Mouse (Mus musculus): ENCODE data around the gene Mtx2. TPM values are rescaled to one million over a fixed set of nuclear protein-coding genes. Genes with fewer than 3 reads are reported as not detected.
A peak's percentile ranks its signal among the peaks of the same experiment; 100 is the strongest.

Mtx2 gene
- polyA plus RNA-seq, 1 experiment from 2014 or later = 128 TPM

- Histone ChIP-seq H3K27ac (no peak overlapping the region), H3K4me1 (peaks cover 40% of the 10 kb centered on the region), H3K27me3 (ENCODE audit: low read depth, poor library complexity, severe bottlenecking) (no peaks in the 10 kb centered on the region), H3K9me3 (replicated peaks) (no peaks in the 10 kb centered on the region), H3K36me3 (no peaks in the 10 kb centered on the region), H3K4me3 (no peak overlapping the region)
- WGBS = 75% methylated on average over 9 of the region's 9 CpGs
- no peak for DNase-seq (ENCODE audit: low spot score)
Measured at GRCm38 (mm10) chr2:74884357-74884756, 58.8 kb downstream of the Mtx2 start.

GRCm38 (mm10) chr2:74891868-74892267, 66.3 kb downstream of the Mtx2 start:
- H3K27ac ChIP-seq = no peak overlapping the region
- no peak overlapping the region for H3K4me3 ChIP-seq
- 87% methylated on average over 5 of the region's 5 CpGs for WGBS
- H3K9me3 ChIP-seq (replicated peaks) = no peaks in the 10 kb centered on the region
- no peaks in the 10 kb centered on the region for H3K27me3 ChIP-seq (ENCODE audit: low read depth, poor library complexity, severe bottlenecking)
- no peak for DNase-seq (ENCODE audit: low spot score)
- H3K36me3 ChIP-seq = no peaks in the 10 kb centered on the region
- peaks cover 15% of the 10 kb centered on the region for H3K4me1 ChIP-seq

- Histone ChIP-seq H3K4me1 (peaks cover 13% of the 10 kb centered on the region), H3K27ac (no peak overlapping the region), H3K9me3 (replicated peaks) (no peaks in the 10 kb centered on the region), H3K4me3 (no peak overlapping the region), H3K27me3 (ENCODE audit: low read depth, poor library complexity, severe bottlenecking) (no peaks in the 10 kb centered on the region), H3K36me3 (no peaks in the 10 kb centered on the region)
- 87% methylated on average over 7 of the region's 7 CpGs for WGBS
- no peak for DNase-seq (ENCODE audit: low spot score)
Measured at GRCm38 (mm10) chr2:74892881-74893615, 67.4 kb downstream of the Mtx2 start.

- Histone ChIP-seq H3K4me1 (peaks cover 13% of the 10 kb centered on the region), H3K36me3 (no peaks in the 10 kb centered on the region), H3K27me3 (ENCODE audit: low read depth, poor library complexity, severe bottlenecking) (no peaks in the 10 kb centered on the region), H3K4me3 (no peak overlapping the region), H3K9me3 (replicated peaks) (no peaks in the 10 kb centered on the region), H3K27ac (peak overlapping the region; percentile 28; the same call in 1 of the 2 replicates)
- 47% methylated on average over 2 of the region's 2 CpGs for WGBS
- no peak for DNase-seq (ENCODE audit: low spot score)
Measured at GRCm38 (mm10) chr2:74894061-74894460, 68.5 kb downstream of the Mtx2 start.

- Histone ChIP-seq H3K27me3 (ENCODE audit: low read depth, poor library complexity, severe bottlenecking) (no peaks in the 10 kb centered on the region), H3K27ac (no peak overlapping the region), H3K36me3 (no peaks in the 10 kb centered on the region), H3K4me1 (peaks cover 11% of the 10 kb centered on the region), H3K4me3 (no peak overlapping the region), H3K9me3 (replicated peaks) (no peaks in the 10 kb centered on the region)
- WGBS = 10% methylated on average over 5 of the region's 5 CpGs
- no peak for DNase-seq (ENCODE audit: low spot score)
Measured at GRCm38 (mm10) chr2:74899973-74900372, 74.4 kb downstream of the Mtx2 start.

- no peaks in the 10 kb centered on the region for H3K9me3 ChIP-seq (replicated peaks)
- H3K4me1 ChIP-seq = peaks cover 11% of the 10 kb centered on the region
- no peak for DNase-seq (ENCODE audit: low spot score)
- 29% methylated on average over 3 of the region's 3 CpGs for WGBS
- no peaks in the 10 kb centered on the region for H3K36me3 ChIP-seq
- no peaks in the 10 kb centered on the region for H3K27me3 ChIP-seq (ENCODE audit: low read depth, poor library complexity, severe bottlenecking)
- no peak overlapping the region for H3K27ac ChIP-seq
- no peak overlapping the region for H3K4me3 ChIP-seq
Measured at GRCm38 (mm10) chr2:74901764-74902295, 76.2 kb downstream of the Mtx2 start.

- no peak overlapping the region for H3K4me3 ChIP-seq
- no peak overlapping the region for H3K27ac ChIP-seq
- H3K4me1 ChIP-seq = peaks cover 5% of the 10 kb centered on the region; the same call in 1 of the 2 replicates
- no peak for DNase-seq (ENCODE audit: low spot score)
- WGBS = 89% methylated on average over 19 of the region's 19 CpGs
- no peaks in the 10 kb centered on the region for H3K36me3 ChIP-seq
- no peaks in the 10 kb centered on the region for H3K9me3 ChIP-seq (replicated peaks)
- H3K27me3 ChIP-seq (ENCODE audit: low read depth, poor library complexity, severe bottlenecking) = no peaks in the 10 kb centered on the region
Measured at GRCm38 (mm10) chr2:74907368-74908291, 82.0 kb downstream of the Mtx2 start.

- Histone ChIP-seq H3K27me3 (ENCODE audit: low read depth, poor library complexity, severe bottlenecking) (no peaks in the 10 kb centered on the region), H3K36me3 (no peaks in the 10 kb centered on the region), H3K4me1 (peaks cover 4% of the 10 kb centered on the region; the same call in 1 of the 2 replicates), H3K27ac (no peak overlapping the region), H3K9me3 (replicated peaks) (no peaks in the 10 kb centered on the region), H3K4me3 (no peak overlapping the region)
- WGBS = 83% methylated on average over 7 of the region's 7 CpGs
- no peak for DNase-seq (ENCODE audit: low spot score)
Measured at GRCm38 (mm10) chr2:74912031-74912430, 86.4 kb downstream of the Mtx2 start.

GRCm38 (mm10) chr2:74917880-74918537, 92.4 kb downstream of the Mtx2 start:
- H3K4me3 ChIP-seq = no peak overlapping the region
- DNase-seq (ENCODE audit: low spot score) = no peak

GRCm38 (mm10) chr2:74925968-74926814, 100.6 kb downstream of the Mtx2 start:
- 0 out of 2 replicates have a peak, but pooled peaks cover 4% of the 10 kb centered on the region for H3K27me3 ChIP-seq (ENCODE audit: low read depth, poor library complexity, severe bottlenecking)
- peaks cover 74% of the 10 kb centered on the region for H3K4me1 ChIP-seq
- H3K27ac ChIP-seq = no peak overlapping the region
- DNase-seq (ENCODE audit: low spot score) = no peak
- no peaks in the 10 kb centered on the region for H3K36me3 ChIP-seq
- H3K4me3 ChIP-seq = no peak overlapping the region
- H3K9me3 ChIP-seq (replicated peaks) = no peaks in the 10 kb centered on the region
- 86% methylated on average over 22 of the region's 22 CpGs for WGBS

More at GRCm38 (mm10) chr2:74917880-74918537, 92.4 kb downstream of the Mtx2 start:
- Histone ChIP-seq H3K36me3 (no peaks in the 10 kb centered on the region), H3K9me3 (replicated peaks) (no peaks in the 10 kb centered on the region), H3K27me3 (ENCODE audit: low read depth, poor library complexity, severe bottlenecking) (no peaks in the 10 kb centered on the region; the same call in 1 of the 2 replicates), H3K4me1 (peaks cover 19% of the 10 kb centered on the region), H3K27ac (no peak overlapping the region)
- WGBS = 40% methylated on average over 9 of the region's 9 CpGs
